Mouse (Mus musculus): ENCODE results near the gene Uckl1. TPM values are rescaled to one million over a fixed set of nuclear protein-coding genes. Genes with fewer than 3 reads are reported as not detected.
A peak's percentile ranks its signal among the peaks of the same experiment; 100 is the strongest.

Uckl1 gene
- total and polyA plus RNA-seq, 3 experiments: 16.0 to 31.9 (median 18.7) TPM

GRCm38 (mm10) chr2:181525526-181525925 is 59.2 kb downstream of the Uckl1 start:
- Histone ChIP-seq H3K79me2 (replicated peaks; ENCODE audit: control insufficient read depth, extremely low read depth, insufficient read depth, poor library complexity, severe bottlenecking) (peaks cover 87% of the 10 kb centered on the region), H3K4me3 (replicated peaks in 1 of 3; ENCODE audit: low read depth in 2 of 3, low read length in 2 of 3, poor library complexity in 1 of 3) (no peak overlapping the region), H3K9me3 (replicated peaks; ENCODE audit: low read length) (peaks cover 6% of the 10 kb centered on the region), H3K27ac (ENCODE audit: insufficient read depth, low read depth) (no peak overlapping the region), H3K36me3 (replicated peaks in 1 of 2; ENCODE audit: control insufficient read depth in 1 of 2, insufficient read depth in 1 of 2, low read length in 1 of 2) (peaks cover 10 to 67% of the 10 kb centered on the region in 2 experiments), H3K4me1 (ENCODE audit: control insufficient read depth in 1 of 2, insufficient read depth in 2 of 2) (peaks cover 4 to 32% of the 10 kb centered on the region in 2 experiments; a peak in 3 of 4 replicates), H3K9ac (ENCODE audit: insufficient read depth, low read depth) (no peak overlapping the region), H3K4me2 (ENCODE audit: insufficient read depth, low read depth, poor library complexity, severe bottlenecking) (no peak overlapping the region), H3K27me3 (replicated peaks) (no peaks in the 10 kb centered on the region)
- TF ChIP-seq GABPA (IDR thresholded peaks at IDR 0.05; ENCODE audit: insufficient replicate concordance, low read depth, low read length) (no peak), MAZ (IDR thresholded peaks at IDR 0.05; ENCODE audit: low read depth, low read length) (no peak), POLR2A (IDR thresholded peaks at IDR 0.05; ENCODE audit: low read depth, low read length) (no peak), RAD21 (IDR thresholded peaks at IDR 0.05; ENCODE audit: low read depth, low read length) (no peak), ZC3H11A (IDR thresholded peaks at IDR 0.05; ENCODE audit: low read depth, low read length) (no peak), BHLHE40 (IDR thresholded peaks at IDR 0.05; ENCODE audit: low read depth, low read length) (no peak), MXI1 (IDR thresholded peaks at IDR 0.05; ENCODE audit: low read depth, low read length) (no peak), NELFE (IDR thresholded peaks at IDR 0.05; ENCODE audit: low read depth, low read length) (no peak)
- dilution Hi-C loops (cut with MboI; ENCODE audit: extremely low pct_ligation_motif_present, extremely low pct_unique_long_range_greater_than_20kb, low sequenced_read_pairs): no loop called here
- no peak for DNase-seq (ENCODE audit: extremely low read depth)
- in situ Hi-C loops (cut with MboI; ENCODE audit: low pct_ligation_motif_present, low pct_unique_long_range_greater_than_20kb, low sequenced_read_pairs): no loop called here

- H3K9me3 ChIP-seq (replicated peaks; ENCODE audit: low read length): no peaks in the 10 kb centered on the region
- peaks cover 72% of the 10 kb centered on the region for H3K79me2 ChIP-seq (replicated peaks; ENCODE audit: control insufficient read depth, extremely low read depth, insufficient read depth, poor library complexity, severe bottlenecking)
- H3K4me3 ChIP-seq (replicated peaks in 1 of 3; ENCODE audit: low read depth in 2 of 3, low read length in 2 of 3, poor library complexity in 1 of 3): no peak overlapping the region
- no peaks in the 10 kb centered on the region for H3K27me3 ChIP-seq (replicated peaks)
- H3K4me2 ChIP-seq (ENCODE audit: insufficient read depth, low read depth, poor library complexity, severe bottlenecking): no peak overlapping the region; the same call in 1 of the 2 replicates
- peaks cover 7 to 41% of the 10 kb centered on the region in 2 experiments; a peak in 3 of 4 replicates for H3K4me1 ChIP-seq (ENCODE audit: control insufficient read depth in 1 of 2, insufficient read depth in 2 of 2)
- peak; percentile 63 to 96 for TF ChIP-seq CTCF (conservative IDR thresholded peaks at IDR 0.05 in 1 of 2, IDR thresholded peaks at IDR 0.05 in 1 of 2; ENCODE audit: low read depth in 2 of 2, low read length in 2 of 2)
- peak; percentile 16 for TF ChIP-seq RAD21 (IDR thresholded peaks at IDR 0.05; ENCODE audit: low read depth, low read length)
- no peak for TF ChIP-seq KAT2A (IDR thresholded peaks at IDR 0.05; ENCODE audit: insufficient replicate concordance, low read length)
- peak; percentile 50 for TF ChIP-seq SMC3 (IDR thresholded peaks at IDR 0.05; ENCODE audit: low read depth, low read length)
- peak; percentile 62 for DNase-seq (ENCODE audit: extremely low read depth)
- no peak overlapping the region for H3K27ac ChIP-seq (ENCODE audit: insufficient read depth, low read depth)
- H3K36me3 ChIP-seq (replicated peaks in 1 of 2; ENCODE audit: control insufficient read depth in 1 of 2, insufficient read depth in 1 of 2, low read length in 1 of 2): peaks cover 6 to 49% of the 10 kb centered on the region in 2 experiments
- dilution Hi-C loops (cut with MboI; ENCODE audit: extremely low pct_ligation_motif_present, extremely low pct_unique_long_range_greater_than_20kb, low sequenced_read_pairs): no loop called here
- H3K9ac ChIP-seq (ENCODE audit: insufficient read depth, low read depth): no peak overlapping the region
- in situ Hi-C loops (cut with MboI; ENCODE audit: low pct_ligation_motif_present, low pct_unique_long_range_greater_than_20kb, low sequenced_read_pairs): no loop called here
These were observed 61.9 kb downstream of the Uckl1 start for GRCm38 (mm10) chr2:181522811-181523210.

GRCm38 (mm10) chr2:181521491-181521890 is 63.2 kb downstream of the Uckl1 start:
- Histone ChIP-seq H3K36me3 (replicated peaks in 1 of 2; ENCODE audit: control insufficient read depth in 1 of 2, insufficient read depth in 1 of 2, low read length in 1 of 2) (peaks cover 17 to 52% of the 10 kb centered on the region in 2 experiments), H3K4me2 (ENCODE audit: insufficient read depth, low read depth, poor library complexity, severe bottlenecking) (peak overlapping the region; percentile 85), H3K9me3 (replicated peaks; ENCODE audit: low read length) (no peaks in the 10 kb centered on the region), H3K4me3 (replicated peaks in 1 of 3; ENCODE audit: low read depth in 2 of 3, low read length in 2 of 3, poor library complexity in 1 of 3) (peak overlapping the region; percentile 78 to 97 (median 90)), H3K27ac (ENCODE audit: insufficient read depth, low read depth) (no peak overlapping the region), H3K4me1 (ENCODE audit: control insufficient read depth in 1 of 2, insufficient read depth in 2 of 2) (peaks cover 7 to 41% of the 10 kb centered on the region in 2 experiments; a peak in 3 of 4 replicates), H3K27me3 (replicated peaks) (no peaks in the 10 kb centered on the region), H3K9ac (ENCODE audit: insufficient read depth, low read depth) (peak overlapping the region; percentile 97), H3K79me2 (replicated peaks; ENCODE audit: control insufficient read depth, extremely low read depth, insufficient read depth, poor library complexity, severe bottlenecking) (peaks cover 60% of the 10 kb centered on the region)
- DNase-seq (ENCODE audit: extremely low read depth): no peak
- in situ Hi-C loops (cut with MboI; ENCODE audit: low pct_ligation_motif_present, low pct_unique_long_range_greater_than_20kb, low sequenced_read_pairs): no loop called here
- TF ChIP-seq RCOR1 (conservative IDR thresholded peaks at IDR 0.05; ENCODE audit: low read depth, low read length): no peak
- no peak for TF ChIP-seq NRF1 (IDR thresholded peaks at IDR 0.05; ENCODE audit: low read depth, low read length)
- TF ChIP-seq MAFK (IDR thresholded peaks at IDR 0.05; ENCODE audit: insufficient replicate concordance, low read length): no peak
- no peak for TF ChIP-seq JUN (IDR thresholded peaks at IDR 0.05; ENCODE audit: insufficient read depth, low read depth, low read length)
- TF ChIP-seq MXI1 (IDR thresholded peaks at IDR 0.05; ENCODE audit: low read depth, low read length): no peak
- TF ChIP-seq E2F4 (IDR thresholded peaks at IDR 0.05; ENCODE audit: insufficient replicate concordance, low read depth, low read length): no peak
- no peak for TF ChIP-seq EP300 (IDR thresholded peaks at IDR 0.05; ENCODE audit: low read length)
- no peak for TF ChIP-seq MAX (IDR thresholded peaks at IDR 0.05; ENCODE audit: low read length)
- TF ChIP-seq HCFC1 (IDR thresholded peaks at IDR 0.05; ENCODE audit: low read depth, low read length): no peak
- TF ChIP-seq USF2 (conservative IDR thresholded peaks at IDR 0.05; ENCODE audit: low read depth, low read length): no peak
- no peak for TF ChIP-seq CHD1 (IDR thresholded peaks at IDR 0.05; ENCODE audit: low read depth, low read length)
- dilution Hi-C loops (cut with MboI; ENCODE audit: extremely low pct_ligation_motif_present, extremely low pct_unique_long_range_greater_than_20kb, low sequenced_read_pairs): no loop called here
